Mouse (Mus musculus) heart, embryonic 10.5 days (tissue): ENCODE measurements at regions not wholly inside any gene's neighbourhood (a gene's known extent, or its start where the extent isn't known, plus 50 kb on each side); places are given as distances from the start of the nearest gene placed in this dataset.

Source experiments
- DNase-seq: peaks from one replicate; pipeline ENCODE4 v3.0.0-alpha.2; 2017; ENCODE audit warnings: low spot score
- H3K27ac ChIP-seq: fragments of 300-500 bp; sonication (generic); 2 replicates; pipeline ENCODE4 v1.5.1; 2016; ENCODE audit warnings: mild to moderate bottlenecking
- H3K27me3 ChIP-seq: fragments of 300-500 bp; sonication (generic); 2 replicates; pipeline ENCODE4 v1.6.1; 2016; ENCODE audit warnings: mild to moderate bottlenecking; ENCODE audit not compliant: poor library complexity, insufficient read depth, severe bottlenecking
- H3K36me3 ChIP-seq: fragments of 300-500 bp; sonication (generic); 2 replicates; pipeline ENCODE4 v1.6.1; 2016; ENCODE audit warnings: mild to moderate bottlenecking, moderate library complexity
- H3K4me1 ChIP-seq: fragments of 300-500 bp; sonication (generic); 2 replicates; pipeline ENCODE4 v1.6.1; 2016; ENCODE audit warnings: mild to moderate bottlenecking
- H3K4me3 ChIP-seq: fragments of 300-500 bp; sonication (generic); 2 replicates; pipeline ENCODE4 v1.5.1; 2016; ENCODE audit warnings: mild to moderate bottlenecking, moderate library complexity
- H3K9me3 ChIP-seq: fragments of 300-500 bp; sonication (generic); 2 replicates; pipeline ENCODE4 v1.6.1; 2016; ENCODE audit warnings: mild to moderate bottlenecking, moderate library complexity
- WGBS: fragments of 180-500 bp; shearing (Covaris S2); methylation state at CpG from one replicate; pipeline ENCODE4 v1.1.7; 2016; 5-methylcytosine and 5-hydroxymethylcytosine counted together

DNA sequence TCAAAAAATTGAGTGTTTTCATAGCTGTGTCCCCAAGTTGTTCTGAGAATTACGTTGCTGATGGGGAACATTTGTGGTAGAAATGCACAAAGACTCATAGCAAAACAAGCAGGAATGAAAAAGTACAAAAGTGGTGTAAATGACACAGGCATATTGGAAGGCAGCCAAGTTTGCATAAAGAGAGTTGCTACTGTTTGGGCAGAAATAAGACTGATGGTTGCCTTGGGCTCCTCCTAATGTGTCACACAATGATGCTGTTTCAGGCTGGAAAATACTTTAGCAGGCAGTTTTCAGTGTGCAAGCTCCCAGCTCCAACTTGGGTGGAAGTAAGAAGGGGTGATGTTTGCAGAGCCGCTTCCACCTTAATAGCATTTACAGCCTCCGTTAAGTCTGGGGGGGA lies 174.7 kb downstream of the Lnpk start:
- H3K36me3 ChIP-seq = no peaks in the 10 kb centered on the region
- no peak for DNase-seq
- WGBS = 76% methylated on average over 3 of the region's 3 CpGs
- no peaks in the 10 kb centered on the region for H3K27me3 ChIP-seq
- H3K4me3 ChIP-seq = no peak overlapping the region
- H3K27ac ChIP-seq = no peak overlapping the region
- H3K4me1 ChIP-seq = no peaks in the 10 kb centered on the region
- no peaks in the 10 kb centered on the region for H3K9me3 ChIP-seq

DNA sequence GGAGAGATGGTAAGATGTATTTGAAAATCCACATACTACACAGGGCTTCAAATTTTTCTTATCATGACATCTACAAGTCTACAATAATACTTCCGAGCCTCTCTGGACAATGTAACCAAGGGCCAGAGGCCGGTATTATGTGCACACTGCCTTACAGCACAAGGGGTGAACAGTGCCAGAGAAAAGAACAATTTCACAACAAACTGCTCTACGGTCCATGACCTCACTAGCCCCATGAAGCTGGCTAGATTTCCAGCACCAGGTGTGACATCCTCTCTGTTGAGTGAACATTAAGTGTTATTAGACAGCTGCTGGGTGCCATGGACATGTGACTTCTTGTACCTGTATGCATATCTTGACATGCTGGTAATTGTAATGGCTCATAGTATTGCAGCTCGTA lies 188.2 kb downstream of the Lnpk start:
- H3K9me3 ChIP-seq = no peaks in the 10 kb centered on the region
- no peak overlapping the region for H3K4me3 ChIP-seq
- no peaks in the 10 kb centered on the region for H3K4me1 ChIP-seq
- no peak for DNase-seq
- no peaks in the 10 kb centered on the region for H3K36me3 ChIP-seq
- 86% methylated on average over 4 of the region's 4 CpGs for WGBS
- no peaks in the 10 kb centered on the region for H3K27me3 ChIP-seq
- no peak overlapping the region for H3K27ac ChIP-seq

DNA sequence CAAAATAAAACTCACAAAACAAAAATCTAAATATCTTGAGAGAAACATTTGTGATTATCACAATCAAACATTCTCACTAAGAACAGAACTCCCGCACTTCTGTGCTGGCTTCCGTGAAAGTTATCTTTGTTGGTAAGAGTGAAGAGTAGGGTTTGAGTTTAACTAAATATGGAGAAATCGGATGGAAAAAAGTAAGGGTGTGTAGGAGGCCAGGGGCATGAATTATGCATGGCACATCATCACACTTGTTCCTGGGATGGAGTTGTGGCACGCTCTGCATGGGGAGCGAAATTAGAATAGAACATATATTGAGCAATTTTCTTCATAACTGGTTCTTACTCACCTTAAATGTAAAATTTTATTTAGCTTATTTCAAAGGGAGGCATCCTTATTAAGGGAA lies 191.2 kb downstream of the Lnpk start:
- Histone ChIP-seq H3K27ac (no peak overlapping the region), H3K27me3 (no peaks in the 10 kb centered on the region), H3K36me3 (no peaks in the 10 kb centered on the region), H3K4me1 (no peaks in the 10 kb centered on the region), H3K9me3 (no peaks in the 10 kb centered on the region), H3K4me3 (no peak overlapping the region)
- DNase-seq = no peak
- WGBS = 87% methylated on average over 5 of the region's 5 CpGs

DNA sequence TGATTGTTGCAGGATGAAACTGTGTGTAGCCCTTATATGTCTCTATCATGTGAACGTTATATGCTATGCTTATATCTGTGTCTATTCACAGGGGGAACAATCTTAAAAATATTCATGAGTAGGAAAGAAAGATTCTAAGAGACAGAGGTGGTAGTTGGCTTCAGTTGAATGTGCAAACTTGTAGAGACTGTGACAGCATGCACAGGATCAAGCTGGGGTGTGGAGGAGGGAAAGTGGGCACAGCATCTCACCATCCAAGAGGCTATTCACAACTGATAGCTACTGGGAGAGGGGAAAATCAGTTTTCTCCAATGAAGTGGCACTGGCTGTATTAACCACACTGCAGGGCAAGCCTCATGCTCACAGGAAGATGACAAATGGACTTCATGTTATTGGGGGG lies 194.3 kb downstream of the Lnpk start:
- H3K27ac ChIP-seq = no peak overlapping the region
- no peaks in the 10 kb centered on the region for H3K36me3 ChIP-seq
- H3K27me3 ChIP-seq = no peaks in the 10 kb centered on the region
- WGBS = 84% methylated on average over 1 of the region's 1 CpGs
- H3K4me1 ChIP-seq = no peaks in the 10 kb centered on the region
- no peak for DNase-seq
- H3K9me3 ChIP-seq = no peaks in the 10 kb centered on the region
- no peak overlapping the region for H3K4me3 ChIP-seq

DNA sequence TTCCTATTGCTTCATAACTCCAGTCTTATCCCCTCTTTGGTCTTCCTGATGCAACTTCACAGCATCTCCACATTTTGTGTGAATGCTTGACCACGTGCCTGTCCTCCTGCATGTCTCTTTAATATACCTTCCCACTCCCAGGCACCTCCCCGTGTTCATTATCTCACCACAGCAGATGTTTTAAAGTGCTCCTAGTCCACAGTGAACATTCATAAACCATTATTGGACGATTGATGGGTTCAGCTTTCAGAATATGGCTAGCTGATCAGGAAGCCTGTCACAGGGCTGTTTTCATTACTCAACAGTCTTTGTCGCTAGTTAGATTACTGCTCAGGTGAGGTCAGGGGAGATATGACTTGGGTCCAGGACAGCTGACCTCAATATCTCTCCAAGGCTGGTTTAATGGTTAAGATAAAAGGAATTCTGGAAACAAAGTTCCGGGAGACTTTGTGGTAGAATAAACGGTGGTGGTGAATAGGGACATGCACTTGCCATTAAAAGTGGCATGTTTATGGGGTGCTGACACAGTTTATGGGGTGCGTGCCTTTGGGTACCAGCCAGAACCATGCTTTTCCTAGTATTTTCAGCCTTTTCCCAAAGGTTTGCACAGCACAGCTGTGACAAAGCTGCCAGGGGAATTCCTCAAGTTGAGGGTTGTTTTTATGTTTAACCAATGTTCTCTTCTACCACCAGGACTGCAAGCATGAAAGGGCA lies 198.5 kb downstream of the Lnpk start:
- Histone ChIP-seq H3K36me3 (no peaks in the 10 kb centered on the region), H3K27ac (no peak overlapping the region), H3K4me3 (no peak overlapping the region), H3K4me1 (no peaks in the 10 kb centered on the region), H3K9me3 (no peaks in the 10 kb centered on the region), H3K27me3 (no peaks in the 10 kb centered on the region)
- no peak for DNase-seq
- 75% methylated on average over 7 of the region's 7 CpGs for WGBS

DNA sequence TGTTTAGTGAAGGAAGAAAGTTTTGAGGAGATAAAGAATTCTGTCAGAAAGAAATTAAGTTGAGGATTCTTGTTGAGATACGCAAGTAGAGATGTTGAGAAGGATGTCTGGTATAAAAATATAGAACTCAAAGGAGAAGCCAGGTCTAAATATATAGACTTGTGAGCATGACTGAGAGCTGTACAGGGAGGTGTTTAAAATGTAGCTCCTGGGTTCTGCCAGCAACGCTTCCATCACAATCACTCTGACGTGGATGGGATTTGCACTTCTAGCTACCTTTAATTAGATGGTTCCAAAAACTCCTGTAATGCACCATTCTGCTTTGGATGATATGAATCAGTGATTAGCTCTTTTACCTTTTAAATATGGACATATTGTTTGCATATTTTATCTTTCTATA lies 200.5 kb downstream of the Lnpk start:
- H3K4me3 ChIP-seq = no peak overlapping the region
- H3K36me3 ChIP-seq = no peaks in the 10 kb centered on the region
- no peaks in the 10 kb centered on the region for H3K4me1 ChIP-seq
- no peak for DNase-seq
- 89% methylated on average over 3 of the region's 3 CpGs for WGBS
- H3K9me3 ChIP-seq = no peaks in the 10 kb centered on the region
- H3K27ac ChIP-seq = no peak overlapping the region
- H3K27me3 ChIP-seq = no peaks in the 10 kb centered on the region

DNA sequence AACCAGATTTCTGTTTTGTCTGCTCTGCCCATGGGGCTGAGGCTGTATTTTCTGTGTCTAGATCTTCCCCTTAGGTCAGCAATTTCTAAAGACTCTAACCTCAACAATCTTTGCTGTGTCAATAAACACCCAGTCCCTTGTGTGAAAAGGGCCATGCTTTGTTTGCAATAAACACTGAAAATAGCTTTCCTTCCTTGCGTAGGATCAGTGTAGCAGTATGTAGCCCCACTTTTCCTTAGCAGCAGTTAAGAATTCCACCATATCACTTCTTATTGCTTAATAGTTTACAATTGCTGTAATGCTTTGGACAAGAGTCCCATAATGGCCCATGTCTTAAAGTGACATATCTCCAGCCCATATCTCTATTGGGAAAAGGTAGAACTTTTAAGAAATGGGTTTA lies 205.3 kb downstream of the Lnpk start:
- no peaks in the 10 kb centered on the region for H3K36me3 ChIP-seq
- WGBS = 89% methylated on average over 1 of the region's 1 CpGs
- DNase-seq = no peak
- H3K4me1 ChIP-seq = no peaks in the 10 kb centered on the region
- H3K9me3 ChIP-seq = no peaks in the 10 kb centered on the region
- H3K4me3 ChIP-seq = no peak overlapping the region
- no peaks in the 10 kb centered on the region for H3K27me3 ChIP-seq
- H3K27ac ChIP-seq = no peak overlapping the region

DNA sequence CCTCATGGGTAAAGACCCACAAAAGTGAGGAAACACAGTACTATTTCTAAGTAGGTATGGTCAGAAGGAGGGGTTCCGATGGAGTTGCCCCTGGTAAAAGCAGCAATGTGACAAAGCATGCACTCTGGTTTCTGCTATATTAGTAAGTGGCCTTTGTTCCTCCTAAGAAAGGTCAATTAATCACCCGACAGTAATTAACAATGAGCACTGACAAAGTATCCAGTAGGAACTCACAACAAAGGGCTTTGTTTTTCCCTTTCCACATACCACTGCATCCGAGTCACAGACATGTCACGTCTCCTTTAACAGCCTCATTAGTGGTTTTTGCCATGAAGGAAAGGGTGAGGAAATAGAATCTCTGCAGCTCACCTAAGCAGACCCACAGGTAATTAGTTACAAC lies 206.2 kb downstream of the Lnpk start:
- Histone ChIP-seq H3K9me3 (no peaks in the 10 kb centered on the region), H3K4me1 (no peaks in the 10 kb centered on the region), H3K27ac (no peak overlapping the region), H3K27me3 (no peaks in the 10 kb centered on the region), H3K36me3 (no peaks in the 10 kb centered on the region), H3K4me3 (no peak overlapping the region)
- no peak for DNase-seq
- WGBS = 77% methylated on average over 4 of the region's 4 CpGs

DNA sequence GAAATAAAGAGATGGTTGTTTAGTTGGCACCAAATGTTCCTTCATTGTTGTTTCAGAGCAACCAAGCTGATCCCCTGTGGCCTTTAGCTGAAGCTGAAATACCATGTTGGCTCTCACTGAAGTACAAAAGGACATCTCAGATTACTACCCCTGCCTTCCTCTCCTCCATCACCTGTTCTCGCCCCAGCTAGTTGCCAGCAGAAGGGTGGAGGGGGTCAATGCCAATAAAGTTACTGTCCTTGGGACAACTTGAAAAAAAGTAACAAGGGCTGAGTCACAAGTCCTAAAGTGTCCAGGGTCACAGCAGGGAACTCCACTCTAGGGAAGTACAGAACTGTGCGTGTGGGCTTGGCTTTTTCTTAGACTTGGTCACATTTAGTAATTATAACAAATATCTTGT lies 216.0 kb downstream of the Lnpk start:
- no peak overlapping the region for H3K27ac ChIP-seq
- no peaks in the 10 kb centered on the region for H3K4me1 ChIP-seq
- no peak overlapping the region for H3K4me3 ChIP-seq
- no peak for DNase-seq
- H3K36me3 ChIP-seq = no peaks in the 10 kb centered on the region
- no peaks in the 10 kb centered on the region for H3K27me3 ChIP-seq
- no peaks in the 10 kb centered on the region for H3K9me3 ChIP-seq
- WGBS = 88% methylated on average over 2 of the region's 2 CpGs

DNA sequence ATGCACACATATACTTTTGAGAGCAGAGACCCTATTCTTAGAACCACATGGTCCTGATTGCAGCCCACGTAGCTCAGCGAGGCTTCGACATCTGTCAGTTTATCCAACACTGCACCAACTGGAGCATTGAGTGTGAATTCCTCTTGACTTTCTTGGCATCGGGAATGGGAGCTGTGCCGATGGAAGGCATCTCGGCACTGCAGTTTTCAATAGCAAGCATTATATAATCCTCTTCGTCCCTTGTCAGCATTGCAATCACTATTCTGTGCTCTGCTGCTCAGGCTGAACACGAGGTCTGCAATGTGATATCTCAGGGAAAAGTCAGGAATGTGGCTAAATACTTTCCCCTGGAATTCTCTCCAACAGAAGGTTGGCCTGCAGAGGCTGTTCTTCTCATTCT lies 224.6 kb downstream of the Lnpk start:
- Histone ChIP-seq H3K36me3 (no peaks in the 10 kb centered on the region), H3K4me3 (no peak overlapping the region), H3K4me1 (no peaks in the 10 kb centered on the region), H3K27me3 (no peaks in the 10 kb centered on the region), H3K27ac (no peak overlapping the region), H3K9me3 (no peaks in the 10 kb centered on the region)
- 53% methylated on average over 8 of the region's 8 CpGs for WGBS
- DNase-seq = no peak

DNA sequence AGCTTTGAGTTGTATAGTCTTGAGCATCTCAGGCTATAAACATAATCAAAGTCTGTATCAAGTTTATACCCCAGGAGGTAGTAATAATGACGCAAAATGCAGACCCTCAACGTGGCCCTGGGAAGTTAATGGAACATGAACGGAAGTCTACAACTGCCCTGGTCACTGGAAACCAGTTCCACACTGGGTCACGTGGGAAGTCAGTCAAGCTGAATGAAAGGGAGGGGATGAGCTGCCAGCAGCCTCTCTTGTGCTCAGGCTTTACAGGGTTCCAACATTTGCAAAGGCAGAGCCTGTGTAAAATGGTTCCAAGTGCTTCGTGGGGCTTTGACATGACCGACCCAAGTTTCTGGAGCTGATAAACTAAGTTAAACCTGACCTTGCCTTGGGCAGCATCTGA lies 229.4 kb downstream of the Lnpk start:
- no peak overlapping the region for H3K4me3 ChIP-seq
- no peak overlapping the region for H3K27ac ChIP-seq
- H3K36me3 ChIP-seq = no peaks in the 10 kb centered on the region
- no peaks in the 10 kb centered on the region for H3K4me1 ChIP-seq
- DNase-seq = no peak
- H3K9me3 ChIP-seq = no peaks in the 10 kb centered on the region
- no peaks in the 10 kb centered on the region for H3K27me3 ChIP-seq
- WGBS = 81% methylated on average over 6 of the region's 6 CpGs

DNA sequence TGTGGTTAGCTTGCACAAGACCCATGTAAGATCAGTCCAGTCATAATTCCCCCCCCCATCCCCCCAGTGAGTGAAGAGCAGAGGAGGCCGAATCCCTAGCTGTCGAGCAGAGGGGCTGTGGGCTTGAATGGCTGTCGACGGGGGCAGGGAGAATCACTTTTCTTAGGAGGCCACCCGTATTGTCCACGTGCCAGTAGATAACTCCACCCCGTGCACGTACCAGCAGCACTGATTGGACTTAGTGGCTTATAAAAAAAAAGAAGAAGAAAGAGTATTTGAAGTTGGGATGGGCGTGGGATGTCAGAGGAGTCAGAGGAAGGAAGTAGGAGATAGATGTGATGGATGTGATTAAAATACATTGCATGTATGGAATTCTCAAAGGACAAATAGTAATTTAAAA lies 272.9 kb downstream of the Lnpk start:
- Histone ChIP-seq H3K36me3 (no peaks in the 10 kb centered on the region), H3K27ac (no peak overlapping the region), H3K4me3 (no peak overlapping the region), H3K4me1 (no peaks in the 10 kb centered on the region), H3K27me3 (no peaks in the 10 kb centered on the region), H3K9me3 (no peaks in the 10 kb centered on the region)
- WGBS = 87% methylated on average over 9 of the region's 9 CpGs
- no peak for DNase-seq

DNA sequence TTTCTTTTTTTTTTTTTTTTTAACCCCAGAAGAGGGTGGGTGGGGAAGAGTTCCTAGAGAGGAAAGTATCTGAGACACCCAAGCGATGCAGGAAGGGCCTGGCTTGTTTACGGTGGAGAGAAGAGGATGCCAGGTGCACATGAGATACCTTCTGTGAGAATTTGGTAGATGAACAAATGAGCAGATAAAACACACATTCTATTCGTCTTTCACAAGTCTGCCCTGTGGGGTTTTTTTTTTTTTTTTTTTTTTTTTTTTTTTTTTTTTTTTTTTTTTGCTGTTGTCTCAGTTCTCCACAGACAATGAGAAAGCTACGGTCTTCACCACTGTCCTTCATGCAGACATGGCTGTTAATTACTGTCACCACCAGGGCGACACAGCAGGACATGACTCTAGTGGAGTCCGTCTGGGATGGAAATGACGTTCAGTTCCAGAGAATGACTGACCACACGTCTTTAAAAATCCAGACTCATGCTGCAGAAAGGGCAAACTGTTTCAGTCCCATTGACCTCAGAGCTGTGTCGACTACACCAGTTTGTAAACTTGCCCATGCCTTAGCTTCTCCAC lies 278.3 kb downstream of the Lnpk start:
- no peak for DNase-seq
- H3K4me3 ChIP-seq = peak overlapping the region; percentile 49
- no peaks in the 10 kb centered on the region for H3K9me3 ChIP-seq
- no peaks in the 10 kb centered on the region for H3K27me3 ChIP-seq
- H3K4me1 ChIP-seq = 0 out of 2 replicates have a peak, but pooled peaks cover 3% of the 10 kb centered on the region
- no peak overlapping the region for H3K27ac ChIP-seq
- no peaks in the 10 kb centered on the region for H3K36me3 ChIP-seq
- 17% methylated on average over 9 of the region's 9 CpGs for WGBS

DNA sequence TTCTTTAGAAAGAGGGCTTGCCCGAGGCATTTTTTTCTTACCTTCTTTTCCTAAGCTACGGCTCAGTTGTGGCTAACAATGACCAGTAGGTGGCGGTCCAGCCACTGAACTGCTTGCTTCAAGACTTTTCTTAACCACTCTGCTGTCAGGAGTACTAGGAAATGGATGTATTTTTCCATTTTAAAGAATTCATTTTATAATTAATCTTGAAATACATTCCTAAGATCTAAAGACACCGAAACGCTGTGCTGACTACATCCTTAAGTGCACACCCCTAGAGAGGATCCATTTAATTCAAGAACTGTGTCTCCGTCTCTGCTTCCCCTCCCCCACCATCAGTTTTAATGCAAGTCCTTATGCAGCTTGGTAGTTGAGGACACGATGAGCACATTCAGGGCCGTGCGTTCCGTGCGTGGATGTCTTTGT lies 278.9 kb downstream of the Lnpk start:
- 3% methylated on average over 11 of the region's 11 CpGs for WGBS

More for the DNA sequence above, 278.9 kb downstream of the Lnpk start:
- Histone ChIP-seq H3K27me3 (no peaks in the 10 kb centered on the region), H3K4me3 (peak overlapping the region; percentile 49), H3K9me3 (no peaks in the 10 kb centered on the region), H3K4me1 (0 out of 2 replicates have a peak, but pooled peaks cover 3% of the 10 kb centered on the region), H3K27ac (no peak overlapping the region), H3K36me3 (no peaks in the 10 kb centered on the region)
- no peak for DNase-seq
